Comparison of ENCODE assay signal across 15 mouse cellular contexts in the genomic region with DNA sequence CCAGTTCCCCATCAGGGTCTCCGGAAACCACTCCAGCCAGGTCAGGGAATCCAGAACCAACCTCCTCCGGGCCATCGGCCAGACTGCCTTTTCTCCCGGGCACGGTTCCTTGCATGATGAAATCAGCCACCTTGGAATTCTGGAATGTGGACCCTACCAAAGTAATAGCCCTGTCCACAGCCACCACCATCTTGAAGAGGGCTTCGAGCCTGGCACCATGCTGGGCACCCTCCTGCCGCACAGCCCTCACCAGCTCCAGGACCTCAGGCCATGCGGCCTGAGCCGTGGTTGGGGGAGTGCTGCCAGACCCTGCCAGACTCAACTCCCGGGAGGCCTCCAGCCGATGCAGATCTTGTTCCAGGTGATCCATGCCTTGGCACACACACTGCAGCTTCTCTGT. TPM values are rescaled to one million over a fixed set of nuclear protein-coding genes. Genes with fewer than 3 reads are reported as not detected.
DNase-seq lines count a peak whose midpoint lies in the region; ATAC-seq and TF ChIP-seq lines count a peak whose summit lies in the region.
"Had no signal": no experiment of that assay in that cellular context is flagged by ENCODE, and none has a peak within 500 bp of the region (broad histone marks: within the 10 kb centered on the region; RNA-seq: fewer than 3 reads in every experiment).

No protein-coding gene starts in this region.

- no peak for TF ChIP-seq CTCF in heart, postnatal 0 days (IDR thresholded peaks at IDR 0.05; ENCODE audit: low read depth)

- no peak overlapping the region for H3K9ac ChIP-seq in forebrain, embryonic 13.5 days
- H3K9ac ChIP-seq in midbrain, embryonic 16.5 days (ENCODE audit: low read depth, low read length): no peak overlapping the region
- peak overlapping the region; percentile 86 for H3K9ac ChIP-seq in heart, postnatal 0 days (replicated peaks; ENCODE audit: low read depth, low read length)
- H3K9ac ChIP-seq in midbrain, embryonic 15.5 days: no peak overlapping the region
- H3K9ac ChIP-seq: hindbrain, embryonic 14.5 days had no signal

- no peaks in the 10 kb centered on the region for H3K36me3 ChIP-seq in forebrain, embryonic 10.5 days (replicated peaks)
- no peaks in the 10 kb centered on the region for H3K36me3 ChIP-seq in forebrain, embryonic 13.5 days (ENCODE audit: poor library complexity, severe bottlenecking)
- H3K36me3 ChIP-seq in midbrain, embryonic 10.5 days: no peaks in the 10 kb centered on the region
- H3K36me3 ChIP-seq in midbrain, embryonic 16.5 days (ENCODE audit: control insufficient read depth, insufficient read depth, low read length): no peaks in the 10 kb centered on the region
- H3K36me3 ChIP-seq in heart, postnatal 0 days (replicated peaks; ENCODE audit: control insufficient read depth, insufficient read depth, low read length): peaks cover 6% of the 10 kb centered on the region; the same call in 1 of the 2 replicates
- no peaks in the 10 kb centered on the region for H3K36me3 ChIP-seq in midbrain, embryonic 15.5 days (replicated peaks)

- TF ChIP-seq EP300 in heart, postnatal 0 days (IDR thresholded peaks at IDR 0.05; ENCODE audit: low read depth): no peak

- peaks cover 9% of the 10 kb centered on the region for H3K4me1 ChIP-seq in forebrain, embryonic 10.5 days
- H3K4me1 ChIP-seq in forebrain, embryonic 13.5 days: no peaks in the 10 kb centered on the region
- H3K4me1 ChIP-seq in midbrain, embryonic 10.5 days: peaks cover 7% of the 10 kb centered on the region; the same call in 1 of the 2 replicates
- H3K4me1 ChIP-seq in midbrain, embryonic 16.5 days (ENCODE audit: control insufficient read depth, insufficient read depth, low read length): no peaks in the 10 kb centered on the region
- peaks cover 21% of the 10 kb centered on the region for H3K4me1 ChIP-seq in heart, postnatal 0 days (ENCODE audit: control insufficient read depth, insufficient read depth)
- no peaks in the 10 kb centered on the region for H3K4me1 ChIP-seq in midbrain, embryonic 15.5 days

- DNase-seq in forebrain, embryonic 10.5 days (ENCODE audit: extremely low spot score, low spot score): no peak
- DNase-seq in midbrain, embryonic 10.5 days (ENCODE audit: low spot score): no peak
- no peak for DNase-seq in heart, postnatal 0 days (ENCODE audit: low spot score)
- DNase-seq in ovary, adult 18-20 months (ENCODE audit: low spot score): no peak
- no peak for DNase-seq in ovary, postnatal 10 days (ENCODE audit: low spot score)
- DNase-seq: adrenal gland, postnatal 25 days; cerebellum, adult 18-20 months; midbrain, embryonic 14.5 days had no signal

- H3K4me3 ChIP-seq in forebrain, embryonic 10.5 days: no peak overlapping the region
- no peak overlapping the region for H3K4me3 ChIP-seq in forebrain, embryonic 13.5 days
- H3K4me3 ChIP-seq in midbrain, embryonic 10.5 days: no peak overlapping the region
- no peak overlapping the region for H3K4me3 ChIP-seq in midbrain, embryonic 16.5 days (ENCODE audit: low read depth, low read length)
- peak overlapping the region; percentile 68 for H3K4me3 ChIP-seq in heart, postnatal 0 days (ENCODE audit: low read depth, low read length)
- H3K4me3 ChIP-seq in midbrain, embryonic 15.5 days: no peak overlapping the region
- H3K4me3 ChIP-seq: erythroblast, embryonic 14.5 days had no signal

- WGBS in forebrain, embryonic 10.5 days: 92% methylated on average over 11 of the region's 11 CpGs
- WGBS in forebrain, embryonic 13.5 days: 94% methylated on average over 11 of the region's 11 CpGs
- 86% methylated on average over 11 of the region's 11 CpGs for WGBS in midbrain, embryonic 10.5 days
- WGBS in midbrain, embryonic 16.5 days: 86% methylated on average over 11 of the region's 11 CpGs
- 18% methylated on average over 11 of the region's 11 CpGs for WGBS in heart, postnatal 0 days
- WGBS in midbrain, embryonic 15.5 days: 85% methylated on average over 11 of the region's 11 CpGs

- no peak overlapping the region for H3K4me2 ChIP-seq in forebrain, embryonic 13.5 days
- no peak overlapping the region for H3K4me2 ChIP-seq in midbrain, embryonic 16.5 days (ENCODE audit: low read length)
- peak overlapping the region; percentile 73 for H3K4me2 ChIP-seq in heart, postnatal 0 days (ENCODE audit: low read depth, low read length)
- no peak overlapping the region for H3K4me2 ChIP-seq in midbrain, embryonic 15.5 days
- H3K4me2 ChIP-seq: hindbrain, embryonic 14.5 days had no signal

- peak overlapping the region; percentile 63; the same call in 1 of the 2 replicates for H3K27ac ChIP-seq in forebrain, embryonic 10.5 days
- H3K27ac ChIP-seq in forebrain, embryonic 13.5 days: no peak overlapping the region
- H3K27ac ChIP-seq in midbrain, embryonic 10.5 days (replicated peaks): peak overlapping the region; percentile 23; the same call in 1 of the 2 replicates
- H3K27ac ChIP-seq in midbrain, embryonic 16.5 days (ENCODE audit: low read length): no peak overlapping the region
- peak overlapping the region; percentile 98 for H3K27ac ChIP-seq in heart, postnatal 0 days (ENCODE audit: low read depth)
- H3K27ac ChIP-seq in midbrain, embryonic 15.5 days: no peak overlapping the region
- H3K27ac ChIP-seq: hindbrain, embryonic 14.5 days had no signal

- ATAC-seq in forebrain, embryonic 13.5 days: no peak
- no peak for ATAC-seq in midbrain, embryonic 16.5 days
- peak; percentile 55 for ATAC-seq in heart, postnatal 0 days (ENCODE audit: insufficient read depth, low read depth)
- ATAC-seq in midbrain, embryonic 15.5 days (replicated peaks): no peak
- ATAC-seq: Patski had no signal

- H3K9me3 ChIP-seq in forebrain, embryonic 10.5 days: no peaks in the 10 kb centered on the region
- no peaks in the 10 kb centered on the region for H3K9me3 ChIP-seq in forebrain, embryonic 13.5 days (replicated peaks)
- no peaks in the 10 kb centered on the region for H3K9me3 ChIP-seq in midbrain, embryonic 10.5 days (replicated peaks)
- H3K9me3 ChIP-seq in midbrain, embryonic 16.5 days (replicated peaks; ENCODE audit: control insufficient read depth, low read length, poor library complexity, severe bottlenecking): no peaks in the 10 kb centered on the region
- no peaks in the 10 kb centered on the region for H3K9me3 ChIP-seq in heart, postnatal 0 days (replicated peaks; ENCODE audit: control insufficient read depth, low read length)
- no peaks in the 10 kb centered on the region for H3K9me3 ChIP-seq in midbrain, embryonic 15.5 days

- H3K27me3 ChIP-seq in forebrain, embryonic 10.5 days (ENCODE audit: poor library complexity, severe bottlenecking): no peaks in the 10 kb centered on the region
- no peaks in the 10 kb centered on the region for H3K27me3 ChIP-seq in forebrain, embryonic 13.5 days
- H3K27me3 ChIP-seq in midbrain, embryonic 10.5 days (ENCODE audit: low read depth, poor library complexity, severe bottlenecking): no peaks in the 10 kb centered on the region
- H3K27me3 ChIP-seq in midbrain, embryonic 16.5 days (ENCODE audit: control insufficient read depth, insufficient read depth, low read depth, low read length): no peaks in the 10 kb centered on the region
- no peaks in the 10 kb centered on the region for H3K27me3 ChIP-seq in heart, postnatal 0 days (ENCODE audit: control insufficient read depth, insufficient read depth, low read length)
- no peaks in the 10 kb centered on the region for H3K27me3 ChIP-seq in midbrain, embryonic 15.5 days (replicated peaks)
- H3K27me3 ChIP-seq: Patski had no signal

RNA-seq across cellular contexts. Expression of a gene that starts 21.5 kb away (rescaled TPM):
- polyA plus RNA-seq in forebrain, embryonic 10.5 days (2016; fragmentation: Nextera tagmentation; extraction: Ambion mirVana): 0.58 and 0.63 TPM in 2 replicates
- 0.45 and 0.60 TPM in 2 replicates for polyA plus RNA-seq in forebrain, embryonic 13.5 days (2015; fragmentation: Nextera tagmentation; extraction: Ambion mirVana)
- polyA plus RNA-seq in midbrain, embryonic 10.5 days (2016; fragmentation: Nextera tagmentation; extraction: Ambion mirVana): 0.37 and 0.87 TPM in 2 replicates
- 0.09 and 0.36 TPM in 2 replicates for polyA plus RNA-seq in midbrain, embryonic 16.5 days (2015; fragmentation: Nextera tagmentation; extraction: Ambion mirVana)
- total RNA-seq in heart, postnatal 0 days (2014; rRNA removed; ENCODE audit: low replicate concordance): 398 and 403 TPM in 2 replicates
- 321 and 340 TPM in 2 replicates for polyA plus RNA-seq in heart, postnatal 0 days (2015; fragmentation: Nextera tagmentation; extraction: Ambion mirVana)
- polyA plus RNA-seq in midbrain, embryonic 15.5 days (2015; fragmentation: Nextera tagmentation; extraction: Ambion mirVana): 0.34 and 0.52 TPM in 2 replicates
- polyA plus RNA-seq: Patski; small intestine, adult 2 months had no signal

Comparison
In these comparisons a context has a peak if more than half of its experiments do, and no peak if none do; other contexts are left out.
1. H3K27ac ChIP-seq: peak in forebrain, embryonic 10.5 days (single experiment), midbrain, embryonic 10.5 days (single experiment) and heart, postnatal 0 days (single experiment); none in forebrain, embryonic 13.5 days (single experiment), midbrain, embryonic 16.5 days (single experiment) and midbrain, embryonic 15.5 days (single experiment).
2. RNA of a gene that starts 21.5 kb away (polyA plus RNA-seq): 321 to 340 TPM in heart, postnatal 0 days; 0.58 to 0.63 TPM in forebrain, embryonic 10.5 days, 0.45 to 0.60 TPM in forebrain, embryonic 13.5 days, 0.37 to 0.87 TPM in midbrain, embryonic 10.5 days, 0.09 to 0.36 TPM in midbrain, embryonic 16.5 days and 0.34 to 0.52 TPM in midbrain, embryonic 15.5 days; every median in the first group is over 100 times any median in the second.